Comparison of ENCODE assay signal across 20 mouse cellular contexts in the genomic region with DNA sequence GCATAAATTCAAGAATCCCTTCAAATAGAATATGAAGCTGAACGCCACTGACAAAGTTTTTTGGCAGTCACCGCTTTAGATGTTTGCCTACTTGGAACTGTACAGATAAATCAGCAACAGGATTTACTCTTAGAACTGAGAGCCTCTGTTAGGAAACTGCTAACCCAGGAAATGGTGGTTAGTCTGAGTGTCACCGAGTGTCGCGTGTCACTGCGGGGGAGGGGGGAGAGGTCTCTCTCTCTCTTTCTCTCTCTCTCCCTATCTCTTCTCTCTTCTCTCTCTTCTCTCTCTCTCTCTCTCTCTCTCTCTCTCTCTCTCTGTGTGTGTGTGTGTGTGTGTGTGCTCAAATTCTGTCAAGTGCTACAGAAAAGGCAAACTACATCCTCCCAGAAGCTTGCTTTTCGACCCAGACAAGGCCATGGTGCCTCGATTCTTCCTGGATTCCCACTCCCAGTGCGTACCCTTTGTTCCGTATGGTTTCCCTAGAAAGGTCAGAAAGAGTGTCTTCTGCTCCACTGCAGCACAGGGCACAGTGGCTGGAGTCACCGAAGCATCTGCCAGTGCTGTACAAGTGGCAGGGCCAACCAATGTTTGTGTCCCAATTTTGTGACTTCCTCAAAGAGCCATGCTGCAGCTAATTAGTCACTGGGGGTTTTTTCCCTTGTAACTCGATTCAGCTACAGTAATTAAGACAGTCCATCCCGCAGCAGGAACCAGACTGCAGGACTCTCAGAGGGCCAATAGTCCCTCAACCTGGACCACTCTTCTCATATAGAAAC.
A peak's percentile ranks its signal among the peaks of the same experiment; 100 is the strongest.
DNase-seq lines count a peak whose midpoint lies in the region; ATAC-seq lines count a peak whose summit lies in the region.
"Had no signal": no experiment of that assay in that cellular context is flagged by ENCODE, and none has a peak within 500 bp of the region (broad histone marks: within the 10 kb centered on the region; RNA-seq: fewer than 3 reads in every experiment).

No protein-coding gene starts in this region.

- no peak for ATAC-seq in kidney, embryonic 16.5 days (ENCODE audit: low FRiP score, low TSS enrichment)
- ATAC-seq: midbrain, embryonic 13.5 days had no signal

- H3K27ac ChIP-seq in kidney, embryonic 16.5 days (ENCODE audit: low read length) = no peak overlapping the region
- H3K27ac ChIP-seq: embryonic facial prominence, embryonic 12.5 days; heart, embryonic 15.5 days; hindbrain, embryonic 14.5 days; left cerebral cortex, adult 2 months; limb, embryonic 12.5 days; liver, embryonic 14.5 days; midbrain, embryonic 13.5 days; neural tube, embryonic 12.5 days had no signal

- peaks cover 4% of the 10 kb centered on the region for H3K9me3 ChIP-seq in kidney, embryonic 16.5 days (ENCODE audit: low read length)
- H3K9me3 ChIP-seq in megakaryocyte, embryonic 14.5 days = no peaks in the 10 kb centered on the region
- H3K9me3 ChIP-seq: embryonic facial prominence, embryonic 12.5 days; heart, embryonic 15.5 days; midbrain, embryonic 13.5 days; neural tube, embryonic 12.5 days had no signal

- H3K36me3 ChIP-seq in kidney, embryonic 16.5 days (ENCODE audit: insufficient read depth, low read length) = no peaks in the 10 kb centered on the region
- H3K36me3 ChIP-seq in megakaryocyte, embryonic 14.5 days (replicated peaks; ENCODE audit: low read length) = no peaks in the 10 kb centered on the region
- H3K36me3 ChIP-seq: embryonic facial prominence, embryonic 12.5 days; heart, embryonic 15.5 days; limb, embryonic 12.5 days; midbrain, embryonic 13.5 days; neural tube, embryonic 12.5 days had no signal

- H3K9ac ChIP-seq in kidney, embryonic 16.5 days (replicated peaks; ENCODE audit: low read length) = no peak overlapping the region
- H3K9ac ChIP-seq: embryonic facial prominence, embryonic 12.5 days; heart, embryonic 15.5 days; hindbrain, embryonic 14.5 days; limb, embryonic 12.5 days; liver, embryonic 14.5 days; midbrain, embryonic 13.5 days; neural tube, embryonic 12.5 days had no signal

- no peaks in the 10 kb centered on the region for H3K27me3 ChIP-seq in kidney, embryonic 16.5 days (ENCODE audit: insufficient read depth, low read length)
- peaks cover 9% of the 10 kb centered on the region for H3K27me3 ChIP-seq in megakaryocyte, embryonic 14.5 days (replicated peaks)
- H3K27me3 ChIP-seq: embryonic facial prominence, embryonic 12.5 days; heart, embryonic 15.5 days; neural tube, embryonic 12.5 days had no signal

- peak; percentile 21 for DNase-seq in kidney, postnatal 10 days
- DNase-seq in adipocyte (ENCODE audit: low spot score) = peak; percentile 15
- peak; percentile 79 for DNase-seq in thymus, postnatal 14 days
- DNase-seq in yolk sac, embryonic 10.5 days (ENCODE audit: low spot score) = no peak
- DNase-seq in neural tube, embryonic 10.5 days (ENCODE audit: extremely low spot score, low spot score) = no peak
- no peak for DNase-seq in gastrocnemius, adult 18-20 months (ENCODE audit: low spot score)
- DNase-seq: adrenal gland, postnatal 25 days; cerebellum, postnatal 14 days; gastrocnemius, postnatal 36 days; kidney, adult 11 months had no signal

- no peaks in the 10 kb centered on the region for H3K4me1 ChIP-seq in kidney, embryonic 16.5 days (ENCODE audit: insufficient read depth, low read length)
- H3K4me1 ChIP-seq in megakaryocyte, embryonic 14.5 days = peaks cover 56% of the 10 kb centered on the region
- H3K4me1 ChIP-seq: heart, embryonic 15.5 days; limb, embryonic 12.5 days; neural tube, embryonic 12.5 days had no signal

- no peak overlapping the region for H3K4me3 ChIP-seq in kidney, embryonic 16.5 days (ENCODE audit: low read length)
- peak overlapping the region; percentile 46 for H3K4me3 ChIP-seq in megakaryocyte, embryonic 14.5 days (replicated peaks)
- H3K4me3 ChIP-seq: embryonic facial prominence, embryonic 12.5 days; heart, embryonic 15.5 days; left cerebral cortex, adult 2 months; limb, embryonic 12.5 days; midbrain, embryonic 13.5 days; neural tube, embryonic 12.5 days had no signal

- H3K4me2 ChIP-seq in kidney, embryonic 16.5 days (replicated peaks; ENCODE audit: low read depth, low read length) = no peak overlapping the region
- H3K4me2 ChIP-seq: embryonic facial prominence, embryonic 12.5 days; heart, embryonic 15.5 days; hindbrain, embryonic 14.5 days; limb, embryonic 12.5 days; midbrain, embryonic 13.5 days; neural tube, embryonic 12.5 days had no signal

- 52% methylated on average over 13 of the region's 13 CpGs for WGBS in kidney, embryonic 16.5 days

Comparison
In these comparisons a context has a peak if more than half of its experiments do, and no peak if none do; other contexts are left out.
1. DNase-seq: peak in kidney, postnatal 10 days (single experiment), adipocyte (single experiment) and thymus, postnatal 14 days (single experiment); none in yolk sac, embryonic 10.5 days (single experiment), neural tube, embryonic 10.5 days (single experiment) and gastrocnemius, adult 18-20 months (single experiment).